Mouse (Mus musculus): ENCODE measurements around the gene Ash1l.

DNA sequence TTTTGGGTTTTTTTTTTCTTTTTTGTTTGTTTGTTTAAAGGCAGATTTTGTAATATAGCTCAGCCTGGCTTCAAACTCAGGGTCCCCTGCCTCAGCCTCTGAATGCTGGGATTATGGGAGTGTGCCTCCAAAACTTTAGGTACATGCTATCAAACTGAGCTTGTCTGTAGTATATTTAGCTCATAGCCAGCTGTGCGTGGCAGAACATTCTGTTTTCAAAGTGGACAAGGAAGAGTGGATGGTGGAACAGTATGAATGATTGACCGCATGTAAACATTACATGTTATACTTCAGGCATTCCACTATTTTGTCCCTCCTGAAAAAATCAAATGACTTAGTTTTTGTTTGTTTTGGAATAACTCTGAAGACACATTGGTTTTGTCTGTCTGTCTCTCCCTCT is 42.4 kb downstream of the Ash1l start:
- no peak for TF ChIP-seq MAX (IDR thresholded peaks at IDR 0.05; ENCODE audit: low read length)
- TF ChIP-seq ELF1 (IDR thresholded peaks at IDR 0.05; ENCODE audit: low read depth, low read length): no peak
- no peak for TF ChIP-seq POLR2A (IDR thresholded peaks at IDR 0.05; ENCODE audit: control insufficient read depth in 1 of 2, insufficient read depth in 1 of 2, low read depth in 1 of 2, low read length in 2 of 2, poor library complexity in 1 of 2)
- TF ChIP-seq E2F4 (IDR thresholded peaks at IDR 0.05; ENCODE audit: borderline replicate concordance, low read depth, low read length): no peak
- no peak for TF ChIP-seq ZC3H11A (IDR thresholded peaks at IDR 0.05; ENCODE audit: low read depth, low read length)
- TF ChIP-seq EP300 (IDR thresholded peaks at IDR 0.05; ENCODE audit: low read depth in 1 of 2, low read length in 2 of 2): no peak
- TF ChIP-seq UBTF (IDR thresholded peaks at IDR 0.05; ENCODE audit: borderline replicate concordance, insufficient read depth, low read depth, low read length): no peak
- TF ChIP-seq ZNF384 (IDR thresholded peaks at IDR 0.05; ENCODE audit: low read depth, low read length): no peak
- no peak for TF ChIP-seq TAL1 (IDR thresholded peaks at IDR 0.05; ENCODE audit: low read length)
- TF ChIP-seq USF1 (IDR thresholded peaks at IDR 0.05; ENCODE audit: low read depth, low read length): no peak
- TF ChIP-seq CTCF (IDR thresholded peaks at IDR 0.05 in 2 of 3, conservative IDR thresholded peaks at IDR 0.05 in 1 of 3; ENCODE audit: control insufficient read depth in 1 of 3, insufficient read depth in 1 of 3, low read depth in 2 of 3, low read length in 3 of 3, poor library complexity in 1 of 3, severe bottlenecking in 1 of 3): no peak
- no peak for TF ChIP-seq TCF12 (IDR thresholded peaks at IDR 0.05; ENCODE audit: low read depth, low read length)
- TF ChIP-seq HCFC1 (IDR thresholded peaks at IDR 0.05; ENCODE audit: low read depth, low read length): no peak
